Mouse (Mus musculus) heart, postnatal 0 days (tissue): ENCODE measurements around the gene Hsd17b2. TPM values are rescaled to one million over a fixed set of nuclear protein-coding genes. Genes with fewer than 3 reads are reported as not detected.
A peak's percentile ranks its signal among the peaks of the same experiment; 100 is the strongest.
"Not testable (repeated sequence)": the region's sequence is repeated elsewhere in the genome, so short reads cannot be mapped to it uniquely, and the experiment has no call there.

Source experiments
- ATAC-seq: fragments of 200-750 bp; cut with Nextera tagmentation; 2 replicates; pipeline ENCODE4 v1.8.0; 2017; ENCODE audit warnings: low read depth, moderate number of reproducible peaks, moderate library complexity; ENCODE audit not compliant: insufficient read depth
- DNase-seq: peaks from one replicate; pipeline ENCODE4 v3.0.0-alpha.2; 2016; ENCODE audit warnings: low spot score
- H3K27ac ChIP-seq: fragments of 300-500 bp; sonication (generic); 2 replicates; pipeline ENCODE4 v1.5.1; 2014; ENCODE audit warnings: low read depth, mild to moderate bottlenecking
- H3K27me3 ChIP-seq: fragments of 300-500 bp; sonication (generic); 2 replicates; pipeline ENCODE4 v1.6.1; 2014; ENCODE audit warnings: low read length, mixed read lengths; ENCODE audit not compliant: control insufficient read depth, insufficient read depth
- H3K36me3 ChIP-seq: fragments of 300-500 bp; sonication (generic); replicated peaks from 2 replicates; pipeline ENCODE4 v1.6.1; 2014; ENCODE audit warnings: low read length, mixed read lengths; ENCODE audit not compliant: control insufficient read depth, insufficient read depth
- H3K4me1 ChIP-seq: fragments of 300-500 bp; sonication (generic); 2 replicates; pipeline ENCODE4 v1.6.1; 2014; ENCODE audit warnings: antibody characterized with exemption; ENCODE audit not compliant: control insufficient read depth, insufficient read depth
- H3K4me2 ChIP-seq: fragments of 300-500 bp; sonication (generic); 2 replicates; pipeline ENCODE4 v1.6.1; 2014; ENCODE audit warnings: low read depth, mild to moderate bottlenecking, low read length, moderate library complexity
- H3K4me3 ChIP-seq: fragments of 300-500 bp; sonication (generic); 2 replicates; pipeline ENCODE4 v1.5.1; 2014; ENCODE audit warnings: low read depth, low read length
- H3K9ac ChIP-seq: fragments of 300-500 bp; sonication (generic); replicated peaks from 2 replicates; pipeline ENCODE4 v1.6.1; 2014; ENCODE audit warnings: low read depth, low read length, mixed read lengths
- H3K9me3 ChIP-seq: fragments of 300-500 bp; sonication (generic); replicated peaks from 2 replicates; pipeline ENCODE4 v1.6.1; 2016; ENCODE audit warnings: low read length; ENCODE audit not compliant: control insufficient read depth
- CTCF ChIP-seq: IDR thresholded peaks from 2 replicates; pipeline ENCODE4 v1.5.1; 2016; ENCODE audit warnings: antibody characterized with exemption, control low read depth, low read depth
- EP300 ChIP-seq: IDR thresholded peaks from 2 replicates; pipeline ENCODE4 v1.6.1; 2016; ENCODE audit warnings: antibody characterized with exemption, low read depth
- WGBS: fragments of 180-500 bp; shearing (Covaris S2); extraction: QIAGEN DNeasy Blood & Tissue Kit; methylation state at CpG from one replicate; pipeline ENCODE4 v1.1.7; 2014; 5-methylcytosine and 5-hydroxymethylcytosine counted together
- polyA plus RNA-seq: library from polyadenylated mRNA; unstranded; fragments of >200 nt; fragmentation: Nextera tagmentation; extraction: Ambion mirVana; gene quantifications from 2 replicates; pipeline ENCODE4 v1.2.1, GENCODE M21; 2015
- total RNA-seq: library from RNA; depleted of rRNA; stranded (reverse); fragments of >200 nt; gene quantifications from 2 replicates; pipeline ENCODE4 v1.2.3, GENCODE M21; 2014; ENCODE audit warnings: low replicate concordance

The Hsd17b2 gene
- total and polyA plus RNA-seq, 2 experiments from 2014 or later = 2.3 TPM; not detected in 1

DNA sequence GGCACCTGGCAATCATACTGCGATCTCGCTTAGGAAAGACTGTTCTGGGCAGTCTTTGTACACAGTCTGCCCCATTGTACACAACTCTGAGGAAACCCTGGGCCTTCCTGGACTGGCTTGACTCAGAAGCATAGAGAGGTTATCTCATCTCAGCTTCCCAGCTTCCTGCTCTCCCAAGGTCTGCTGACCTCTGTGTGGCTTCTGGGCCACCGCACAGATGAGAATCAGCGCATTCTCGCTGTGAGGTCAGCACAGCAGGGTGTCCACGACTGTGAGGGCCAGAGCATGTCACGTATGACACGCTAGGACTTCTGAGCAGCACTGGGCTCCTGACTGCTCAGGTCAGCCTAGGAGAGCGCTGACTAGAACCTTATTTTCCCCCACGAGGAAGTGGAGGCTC, 29.3 kb downstream of the Hsd17b2 start:
- ATAC-seq = peak; percentile 14; the same call in 1 of the 2 replicates
- H3K27me3 ChIP-seq = no peaks in the 10 kb centered on the region
- no peak overlapping the region for H3K27ac ChIP-seq
- no peaks in the 10 kb centered on the region for H3K36me3 ChIP-seq
- no peak overlapping the region for H3K9ac ChIP-seq
- no peaks in the 10 kb centered on the region for H3K9me3 ChIP-seq
- H3K4me3 ChIP-seq = no peak overlapping the region
- no peak overlapping the region for H3K4me2 ChIP-seq
- 41% methylated on average over 10 of the region's 10 CpGs for WGBS
- no peaks in the 10 kb centered on the region for H3K4me1 ChIP-seq
- DNase-seq = no peak
- TF ChIP-seq EP300 = no peak
- no peak for TF ChIP-seq CTCF

- DNase-seq (no peak), ATAC-seq (no peak)
- no peaks in the 10 kb centered on the region for H3K9me3 ChIP-seq
- no peak overlapping the region for H3K27ac ChIP-seq
- WGBS = 76% methylated on average over 3 of the region's 3 CpGs
- no peaks in the 10 kb centered on the region for H3K4me1 ChIP-seq
- no peaks in the 10 kb centered on the region for H3K36me3 ChIP-seq
- H3K4me3 ChIP-seq = no peak overlapping the region
- H3K27me3 ChIP-seq = no peaks in the 10 kb centered on the region
- no peak overlapping the region for H3K4me2 ChIP-seq
- no peak overlapping the region for H3K9ac ChIP-seq
- TF ChIP-seq CTCF = no peak
- no peak for TF ChIP-seq EP300
These were observed 35.0 kb downstream of the Hsd17b2 start for GRCm38 (mm10) chr8:117736657-117737175.

DNA sequence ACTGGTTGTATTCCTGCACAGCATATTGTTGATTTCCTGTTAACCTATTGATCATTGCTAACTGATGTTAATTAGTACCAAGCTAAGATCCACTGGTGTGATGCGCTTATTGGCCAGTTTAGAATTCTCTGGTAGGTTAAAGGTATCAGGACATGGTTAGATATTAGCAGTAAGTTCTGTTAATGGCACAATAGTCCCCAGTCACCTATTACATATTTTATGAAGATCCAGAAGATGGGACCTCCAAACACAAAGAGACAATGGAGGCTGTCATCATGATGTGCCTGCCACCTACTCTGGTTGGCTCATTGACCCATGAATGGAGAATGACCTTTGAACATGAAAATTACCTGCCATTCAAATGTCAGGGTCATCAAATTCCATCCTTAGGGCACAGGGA, 36.5 kb downstream of the Hsd17b2 start:
- DNase-seq, H3K27ac ChIP-seq, H3K4me2 ChIP-seq, H3K27me3 ChIP-seq, H3K9me3 ChIP-seq, ATAC-seq, H3K36me3 ChIP-seq, H3K4me3 ChIP-seq, H3K4me1 ChIP-seq, H3K9ac ChIP-seq: not testable (repeated sequence)
- 100% methylated on average over 1 of the region's 1 CpGs for WGBS

- TF ChIP-seq EP300 (no peak), CTCF (no peak)
- DNase-seq (no peak), ATAC-seq (no peak)
- WGBS = 86% methylated on average over 5 of the region's 5 CpGs
- Histone ChIP-seq H3K9ac (no peak overlapping the region), H3K9me3 (no peaks in the 10 kb centered on the region), H3K36me3 (no peaks in the 10 kb centered on the region), H3K4me2 (no peak overlapping the region), H3K27me3 (no peaks in the 10 kb centered on the region), H3K4me3 (no peak overlapping the region), H3K27ac (no peak overlapping the region), H3K4me1 (no peaks in the 10 kb centered on the region)
These were observed 38.8 kb downstream of the Hsd17b2 start for GRCm38 (mm10) chr8:117740387-117740998.

DNA sequence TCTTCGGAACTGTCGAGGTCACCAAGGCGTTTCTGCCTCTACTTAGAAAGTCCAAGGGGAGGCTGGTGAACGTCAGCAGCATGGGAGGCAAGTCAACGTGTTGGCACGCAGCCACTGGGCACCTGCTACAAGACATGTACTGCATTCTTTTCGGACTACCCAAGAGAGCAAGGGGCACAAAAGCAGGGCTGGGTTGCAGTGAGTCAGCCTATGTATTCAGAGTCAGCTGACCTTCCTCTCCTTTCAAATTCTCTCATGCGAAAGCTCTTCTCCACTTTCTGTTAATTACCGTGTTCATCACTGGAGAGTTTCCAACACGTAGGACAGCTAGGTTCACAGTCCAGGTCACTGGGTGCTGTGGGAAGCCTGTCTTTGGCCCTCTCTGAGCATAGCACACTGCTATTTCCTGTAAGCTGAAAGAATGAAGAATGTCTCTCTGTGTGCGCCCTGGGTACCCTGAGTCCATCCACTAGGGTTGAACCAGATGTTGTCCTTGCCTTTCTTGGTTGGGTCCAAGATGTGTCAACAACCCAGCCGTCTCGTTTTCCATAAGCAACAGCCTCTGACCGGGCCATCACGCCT, 40.8 kb downstream of the Hsd17b2 start:
- TF ChIP-seq EP300 (no peak), CTCF (no peak)
- DNase-seq (no peak), ATAC-seq (no peak)
- H3K27ac ChIP-seq = no peak overlapping the region
- H3K36me3 ChIP-seq = no peaks in the 10 kb centered on the region
- H3K9ac ChIP-seq = no peak overlapping the region
- no peak overlapping the region for H3K4me3 ChIP-seq
- no peaks in the 10 kb centered on the region for H3K27me3 ChIP-seq
- H3K9me3 ChIP-seq = no peaks in the 10 kb centered on the region
- 54% methylated on average over 15 of the region's 15 CpGs for WGBS
- H3K4me1 ChIP-seq = no peaks in the 10 kb centered on the region
- H3K4me2 ChIP-seq = no peak overlapping the region

- Histone ChIP-seq H3K36me3 (no peaks in the 10 kb centered on the region), H3K4me3 (no peak overlapping the region), H3K9ac (no peak overlapping the region), H3K4me2 (no peak overlapping the region), H3K27me3 (no peaks in the 10 kb centered on the region), H3K9me3 (no peaks in the 10 kb centered on the region), H3K4me1 (no peaks in the 10 kb centered on the region), H3K27ac (no peak overlapping the region)
- no peak for DNase-seq
- TF ChIP-seq EP300 (no peak), CTCF (no peak)
- WGBS = 62% methylated on average over 5 of the region's 5 CpGs
- ATAC-seq = no peak
These were observed 44.9 kb downstream of the Hsd17b2 start for GRCm38 (mm10) chr8:117746651-117747050.
